Mouse (Mus musculus) right cerebral cortex, postnatal 25 days (tissue): ENCODE measurements around the gene Cxcl10.
"Not testable (repeated sequence)": the region's sequence is repeated elsewhere in the genome, so short reads cannot be mapped to it uniquely, and the experiment has no call there.

ENCODE experiments used
- DNase-seq: peaks from one replicate; pipeline ENCODE4 v3.0.0; 2022

The Cxcl10 gene

DNA sequence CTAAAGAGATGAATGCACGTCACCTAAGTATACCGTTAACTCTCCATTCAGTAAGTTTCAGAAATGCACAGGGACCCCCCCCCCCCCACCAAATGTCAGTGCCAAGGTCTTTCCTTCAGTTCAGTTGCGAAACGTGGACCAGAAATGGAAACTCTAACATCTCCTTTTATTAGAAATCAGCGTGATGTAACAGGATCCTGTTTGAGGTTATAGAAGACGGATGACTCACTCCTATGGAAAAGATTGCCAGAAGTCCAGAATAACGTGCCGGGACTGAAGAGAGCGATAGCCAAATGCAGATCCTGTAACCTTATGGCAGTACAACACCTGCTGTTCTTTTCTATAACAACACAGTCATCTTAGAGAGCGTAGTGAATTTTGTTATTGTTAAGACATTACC, 19.7 kb upstream of the Cxcl10 start:
- DNase-seq: no peak

GRCm38 (mm10) chr5:92366565-92366964, 17.9 kb upstream of the Cxcl10 start:
- no peak for DNase-seq

- DNase-seq: no peak
Measured at GRCm38 (mm10) chr5:92365146-92365705, 16.5 kb upstream of the Cxcl10 start.

DNA sequence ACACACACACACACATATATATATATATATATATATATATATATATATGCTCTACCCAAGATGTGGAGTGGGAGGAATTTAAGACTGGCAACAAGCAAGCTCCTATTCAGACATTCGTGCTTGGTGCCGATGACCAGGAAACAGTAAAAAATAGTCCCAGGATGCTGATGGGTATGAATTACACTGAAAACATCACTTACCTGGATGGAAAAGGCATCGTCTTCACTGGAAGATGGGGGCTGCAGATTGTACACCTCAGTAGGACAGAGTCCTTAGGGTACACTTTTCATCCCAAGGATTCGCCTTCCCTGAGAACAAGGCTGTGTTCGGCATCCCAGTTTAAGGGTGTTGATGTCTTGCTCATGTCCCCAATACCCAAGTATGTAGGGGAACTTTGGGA, 15.3 kb upstream of the Cxcl10 start:
- DNase-seq: no peak

GRCm38 (mm10) chr5:92363179-92363578, 14.5 kb upstream of the Cxcl10 start:
- DNase-seq: no peak

GRCm38 (mm10) chr5:92358767-92359455, 10.2 kb upstream of the Cxcl10 start:
- no peak for DNase-seq

GRCm38 (mm10) chr5:92358033-92358432, 9.3 kb upstream of the Cxcl10 start:
- no peak for DNase-seq

DNA sequence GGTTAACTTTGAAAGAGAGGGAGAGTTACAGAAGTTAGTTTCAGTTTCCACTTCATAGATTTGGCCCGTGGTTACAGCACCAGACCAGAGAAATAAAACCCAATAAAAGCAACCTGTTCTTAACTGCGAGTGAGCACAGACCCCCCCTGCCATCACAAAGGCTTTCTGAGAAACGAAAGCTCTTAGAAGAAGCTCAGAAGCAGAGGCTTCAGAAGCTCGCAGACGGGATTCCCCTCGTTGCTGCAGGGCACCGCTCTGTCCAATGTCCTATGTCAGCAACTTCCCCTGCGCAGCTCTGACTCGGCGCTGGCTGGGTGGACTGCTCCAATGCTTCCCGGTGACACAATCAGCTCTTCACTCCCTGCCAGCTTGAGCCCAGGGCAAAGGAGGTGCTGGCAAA, 4.8 kb upstream of the Cxcl10 start:
- no peak for DNase-seq

GRCm38 (mm10) chr5:92352716-92353115, 4.0 kb upstream of the Cxcl10 start:
- not testable (repeated sequence) for DNase-seq

- DNase-seq: no peak
Measured at GRCm38 (mm10) chr5:92349731-92350130, 1.0 kb upstream of the Cxcl10 start.

- no peak for DNase-seq
Measured at GRCm38 (mm10) chr5:92345006-92345405, 3.7 kb downstream of the Cxcl10 start.

GRCm38 (mm10) chr5:92340606-92341005, 8.1 kb downstream of the Cxcl10 start:
- DNase-seq: no peak

- no peak for DNase-seq
Measured at GRCm38 (mm10) chr5:92336743-92337142, 11.9 kb downstream of the Cxcl10 start.

DNA sequence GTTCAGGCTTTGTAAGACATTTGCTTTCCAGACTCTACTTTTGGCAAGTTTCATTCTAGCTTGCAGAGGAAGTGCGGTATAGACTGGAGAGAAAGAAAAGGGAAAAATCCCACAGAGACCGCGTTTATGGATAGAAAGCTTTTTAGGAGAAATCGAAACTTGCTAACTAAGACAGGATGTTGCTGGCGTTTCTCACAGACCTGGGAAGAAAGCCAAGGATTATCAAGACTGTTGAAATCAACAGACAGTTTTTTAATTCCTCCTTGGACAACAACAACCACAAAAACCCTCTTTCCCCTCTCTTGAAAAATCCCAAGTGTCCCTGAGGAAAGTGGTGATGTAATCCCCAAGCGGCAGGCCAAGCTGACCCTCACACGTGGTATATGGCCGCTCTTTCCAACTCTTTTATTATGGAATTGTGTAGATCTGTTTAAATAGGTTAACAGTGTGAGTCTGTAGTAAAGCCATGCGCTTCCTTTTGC, 16.3 kb downstream of the Cxcl10 start:
- no peak for DNase-seq

DNA sequence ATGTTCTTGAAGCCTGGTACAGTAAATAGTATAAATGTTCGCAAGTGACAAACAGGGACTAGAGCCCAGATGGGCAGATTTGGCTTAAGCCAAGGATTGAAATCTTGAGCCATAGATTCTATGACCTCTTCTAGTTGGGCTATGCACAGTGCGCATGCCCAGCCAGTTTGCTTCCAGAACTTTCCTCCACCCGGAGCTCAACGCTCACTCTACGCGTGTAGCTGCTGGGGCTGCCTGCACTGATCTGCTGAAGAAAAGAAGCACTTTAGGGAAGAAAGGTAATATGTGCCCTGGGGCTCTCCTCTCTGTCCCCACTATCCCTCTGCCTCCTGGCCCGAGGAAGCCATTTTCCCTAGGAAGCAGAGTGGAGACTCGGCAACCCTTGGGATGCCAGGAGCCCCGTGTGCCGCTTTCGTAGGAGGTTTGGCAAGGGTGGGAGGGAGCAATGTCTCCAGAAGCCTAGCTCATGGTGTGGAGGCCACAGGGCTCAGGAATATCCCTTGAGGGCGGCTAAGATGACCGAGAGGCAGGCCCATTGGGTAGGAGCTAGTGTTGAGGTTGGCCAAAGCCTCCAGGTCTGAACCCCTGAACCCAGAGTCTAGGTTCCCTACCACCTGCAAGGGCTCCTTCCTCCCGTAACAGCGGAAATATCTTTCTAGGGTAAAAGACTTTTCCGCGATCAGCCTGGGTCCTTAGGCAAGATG, 16.9 kb downstream of the Cxcl10 start, which contains the start of gene Art3:
Gene Art3, plus strand, starts transcription at position 193 of the 704 bp plus-strand sequence.
- no peak for DNase-seq

DNA sequence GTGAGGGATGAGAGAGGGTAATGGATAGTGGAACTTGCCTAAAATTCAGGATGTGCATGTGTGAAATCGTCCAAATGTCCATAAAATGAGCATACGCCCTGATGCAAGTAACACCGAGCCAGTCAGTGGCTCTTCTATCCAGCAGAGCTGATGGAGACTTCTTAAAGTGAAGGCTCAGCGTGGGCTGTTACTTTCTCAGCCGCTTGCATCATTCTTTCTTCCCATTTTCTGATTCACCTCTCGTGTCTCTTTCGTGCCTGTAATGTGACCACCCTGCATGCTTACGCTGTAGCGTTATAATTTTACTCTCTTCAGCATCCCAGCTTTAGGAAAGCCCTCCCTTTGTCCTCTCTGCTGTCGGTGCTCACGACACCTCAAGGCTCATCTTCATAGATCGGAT, 17.6 kb downstream of the Cxcl10 start:
- DNase-seq: no peak

DNA sequence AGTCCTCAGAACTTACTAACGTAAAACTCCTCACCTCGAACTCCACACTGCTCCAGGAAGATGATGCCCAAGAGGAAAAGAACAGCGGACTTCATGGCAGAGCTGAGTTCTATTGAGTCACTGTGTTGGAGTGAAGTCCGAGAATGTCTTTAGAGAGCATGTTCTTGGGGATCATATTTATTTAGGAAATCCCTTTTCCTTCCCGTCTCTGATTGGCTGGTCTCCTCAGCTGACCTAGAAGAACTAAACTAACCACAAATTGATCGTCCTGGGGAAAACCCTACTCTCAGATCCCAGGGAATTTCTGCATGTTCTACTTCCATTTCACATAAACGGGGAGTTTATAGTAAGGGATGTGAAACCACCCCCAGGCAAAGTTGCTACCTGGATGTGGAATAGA, 20.8 kb downstream of the Cxcl10 start, which contains the start of gene Cxcl9:
Gene Cxcl9, minus strand, starts transcription at position 151 of the 400 bp plus-strand sequence.
- no peak for DNase-seq

DNA sequence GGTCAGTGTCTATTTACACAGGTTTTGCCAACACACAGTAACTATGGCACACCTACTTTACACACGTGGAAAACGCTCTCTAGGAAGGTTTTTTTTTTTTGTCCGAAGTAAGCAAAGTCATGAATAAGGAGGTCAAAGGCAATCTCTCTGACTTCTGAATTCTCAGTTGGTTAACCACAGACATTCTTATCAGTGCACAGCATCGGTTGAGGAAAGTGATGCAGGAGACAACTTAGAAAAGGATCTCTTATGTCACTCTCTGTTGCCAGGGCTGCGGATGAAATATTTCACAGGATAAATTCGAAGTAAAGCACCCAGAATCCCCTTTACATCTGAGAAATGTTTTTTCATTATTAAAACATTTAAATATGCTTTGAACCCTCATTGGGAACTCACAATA, 21.3 kb downstream of the Cxcl10 start:
- no peak for DNase-seq

GRCm38 (mm10) chr5:92323264-92323663, 25.4 kb downstream of the Cxcl10 start:
- no peak for DNase-seq

DNA sequence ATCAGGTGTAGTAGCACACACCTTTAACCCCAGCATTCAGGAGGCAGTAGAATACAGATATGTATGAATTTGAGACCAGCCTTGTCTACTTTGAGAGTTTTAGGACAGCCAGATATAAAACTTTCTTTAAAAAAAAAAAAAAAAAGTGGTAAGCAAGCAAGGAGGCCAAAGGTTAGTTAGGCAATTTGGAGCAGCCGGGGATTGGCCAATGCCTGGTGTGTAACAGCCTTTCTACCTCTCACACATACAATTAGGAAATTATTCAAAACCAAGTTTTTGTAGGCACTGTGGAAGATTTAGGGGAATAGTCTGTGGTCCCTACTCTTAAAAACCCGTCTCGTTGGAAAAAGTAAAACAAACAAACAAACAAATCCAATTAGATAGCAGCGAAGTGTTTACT, 26.1 kb downstream of the Cxcl10 start:
- DNase-seq: no peak

DNA sequence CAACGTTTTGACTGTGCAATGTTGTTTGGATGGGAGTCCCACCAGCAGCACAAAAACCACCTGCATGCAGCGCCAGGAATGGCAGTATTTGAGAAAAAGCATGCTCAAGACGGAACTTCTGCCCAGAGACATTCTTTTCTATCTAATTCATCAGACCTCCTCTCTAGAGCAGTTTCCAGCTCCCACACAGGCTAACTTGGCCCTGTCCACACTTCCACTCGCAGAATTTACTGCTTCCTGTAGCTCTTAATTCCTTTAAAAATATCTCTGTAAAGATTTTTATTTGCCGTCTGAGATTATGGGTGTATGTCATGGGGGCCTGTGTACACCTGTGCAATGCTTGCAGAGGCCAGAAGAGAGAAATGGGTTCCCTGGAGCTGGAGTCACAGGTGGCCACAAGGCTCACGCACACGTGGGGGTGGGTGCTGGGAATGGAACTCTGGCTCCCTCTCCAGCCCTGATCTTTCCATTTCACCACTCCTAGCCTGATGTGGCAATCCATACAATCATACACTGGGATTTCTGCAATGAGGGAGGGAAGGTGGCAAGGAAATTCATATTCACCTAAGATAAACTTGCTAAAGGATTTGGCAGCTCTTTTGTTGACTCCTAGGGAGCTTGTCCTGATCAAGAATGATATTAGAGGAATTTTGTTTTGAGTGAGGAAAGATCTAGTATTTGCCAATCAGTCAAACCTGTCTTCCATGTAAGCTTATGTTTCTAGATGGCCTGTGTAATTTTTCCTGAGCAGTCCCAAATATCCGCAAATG, 26.9 kb downstream of the Cxcl10 start:
- no peak for DNase-seq

DNA sequence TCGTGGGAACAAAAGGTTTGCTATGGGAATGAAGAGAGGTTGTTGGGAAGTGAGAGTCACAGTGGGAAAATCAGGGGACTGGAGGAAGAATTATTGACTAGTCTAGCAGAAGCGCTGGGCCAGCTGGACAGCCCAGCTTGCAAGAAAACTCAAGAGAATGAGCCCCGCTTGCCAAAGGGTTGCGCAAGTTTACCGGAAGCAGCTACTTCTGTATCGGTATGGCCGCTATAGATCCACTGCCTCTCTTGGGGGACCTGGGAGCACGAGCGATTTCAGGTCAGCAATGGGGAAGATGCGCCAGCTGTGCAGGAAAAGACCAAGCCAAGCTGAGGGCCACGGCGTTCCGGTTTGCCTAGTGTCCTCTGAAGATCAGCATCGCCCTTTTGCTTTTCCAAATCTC, 30.1 kb downstream of the Cxcl10 start:
- no peak for DNase-seq

GRCm38 (mm10) chr5:92318119-92318518, 30.6 kb downstream of the Cxcl10 start:
- DNase-seq: no peak
